Mouse (Mus musculus): ENCODE measurements around the gene Epc2.

Gene Epc2

DNA sequence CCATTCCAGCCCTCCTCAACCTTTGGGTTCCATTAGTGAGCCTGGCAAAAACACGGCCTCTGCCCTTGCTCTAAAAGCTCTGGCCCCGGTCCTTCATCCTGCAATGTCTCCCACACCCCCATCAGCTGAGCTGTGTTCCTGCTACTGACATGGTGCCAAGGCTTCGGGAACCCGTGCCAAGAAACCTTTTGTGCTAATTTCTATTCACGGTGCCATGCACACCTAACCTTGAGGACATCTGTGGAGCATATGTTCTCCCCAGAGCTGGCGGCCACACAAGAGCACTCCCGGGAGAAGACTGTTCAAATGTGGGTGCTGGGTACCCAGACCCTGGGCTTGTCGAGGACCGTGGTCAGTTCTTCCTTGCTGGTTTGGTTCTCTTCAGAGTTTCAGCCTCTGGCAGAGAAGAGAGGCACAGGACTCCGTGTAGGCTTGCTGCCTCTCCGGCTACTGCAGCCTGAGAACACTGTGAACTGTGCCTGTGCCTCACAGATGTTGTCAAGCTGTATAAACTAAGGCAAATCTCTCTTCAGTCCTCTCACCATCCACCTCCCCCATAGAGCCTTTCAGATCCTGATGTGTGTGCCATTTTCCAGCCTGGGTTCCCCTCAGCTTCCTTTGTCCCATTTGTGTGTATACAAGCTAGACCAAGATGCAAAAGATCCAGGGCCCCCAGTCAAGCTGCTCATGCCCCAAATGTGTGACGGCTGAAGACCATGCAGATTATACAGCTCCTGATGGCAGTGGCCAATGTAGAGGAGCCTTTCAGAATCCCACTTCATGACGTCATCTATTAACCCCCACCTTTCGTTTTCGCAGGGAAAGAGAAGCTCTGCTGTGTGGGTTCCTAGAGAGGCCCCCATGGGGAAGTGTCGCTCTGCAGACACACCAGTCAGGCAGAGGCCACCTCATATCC is 118.8 kb downstream of the Epc2 start:
- DNase-seq (ENCODE audit: extremely low spot score, low read depth, low spot score), result no peak

DNA sequence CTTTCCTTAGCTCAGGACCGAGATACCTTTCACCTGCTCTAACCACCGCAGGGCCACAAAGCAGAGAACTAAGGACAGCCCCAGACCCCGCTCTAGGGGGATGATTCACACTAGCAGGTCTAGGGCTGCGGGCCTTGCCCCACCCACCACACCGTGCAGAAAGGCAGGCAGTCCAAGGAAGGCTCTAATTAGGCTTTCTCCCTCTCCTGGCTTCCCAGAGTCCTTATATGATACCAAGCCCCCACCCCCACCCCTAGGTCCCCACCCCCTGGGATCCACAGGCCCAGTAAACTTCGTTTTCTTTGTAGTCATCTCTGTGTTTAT is 119.5 kb downstream of the Epc2 start:
- no peak for DNase-seq (ENCODE audit: extremely low spot score, low read depth, low spot score)

- DNase-seq (ENCODE audit: extremely low spot score, low read depth, low spot score), result no peak
These were observed 120.1 kb downstream of the Epc2 start for GRCm38 (mm10) chr2:49571159-49571920.

DNA sequence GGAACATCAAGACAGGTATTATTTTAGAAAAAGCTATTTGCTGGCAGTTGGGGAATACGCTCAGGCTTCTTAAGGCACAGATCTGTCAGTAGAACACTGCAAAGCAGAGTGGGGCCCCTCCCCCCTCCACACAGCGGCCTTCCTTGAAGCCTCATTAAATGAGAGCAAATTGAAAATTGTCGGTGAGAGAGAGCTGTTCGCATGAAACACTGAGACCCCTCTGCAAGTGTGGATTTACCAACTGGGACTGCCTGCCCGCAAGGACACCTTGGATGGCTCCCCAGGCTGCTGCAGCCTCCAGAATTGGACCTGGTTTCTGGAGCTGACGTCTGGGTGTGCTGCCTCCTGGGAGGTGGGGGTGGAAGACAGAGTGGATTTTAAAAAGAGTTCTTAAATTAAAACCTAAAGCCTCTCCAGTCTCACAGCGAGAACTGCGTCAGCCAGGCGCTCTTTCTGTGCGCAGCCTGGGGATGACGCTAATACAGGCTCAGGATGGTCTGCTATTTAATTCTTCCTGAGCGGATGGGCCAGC is 120.9 kb downstream of the Epc2 start:
- no peak for DNase-seq (ENCODE audit: extremely low spot score, low read depth, low spot score)

DNA sequence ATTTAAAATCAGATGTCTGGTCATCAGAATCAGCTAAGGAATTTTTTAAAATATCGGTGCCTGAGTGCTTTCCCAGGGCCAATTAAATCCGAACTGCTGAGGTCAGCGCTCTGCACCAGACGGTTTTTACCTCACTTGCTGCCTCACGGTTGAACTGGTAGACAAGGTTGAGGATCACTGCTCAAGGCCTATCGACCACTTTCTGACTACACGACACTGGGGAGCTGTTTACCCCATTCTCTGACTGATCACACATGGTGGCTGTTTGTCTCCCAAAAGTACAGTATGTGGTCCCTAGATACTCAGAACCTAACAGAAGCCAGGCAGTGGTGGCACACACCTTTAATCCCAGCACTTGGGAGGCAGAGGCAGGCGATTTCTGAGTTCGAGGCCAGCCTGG is 121.4 kb downstream of the Epc2 start:
- DNase-seq (ENCODE audit: extremely low spot score, low read depth, low spot score), result no peak

DNA sequence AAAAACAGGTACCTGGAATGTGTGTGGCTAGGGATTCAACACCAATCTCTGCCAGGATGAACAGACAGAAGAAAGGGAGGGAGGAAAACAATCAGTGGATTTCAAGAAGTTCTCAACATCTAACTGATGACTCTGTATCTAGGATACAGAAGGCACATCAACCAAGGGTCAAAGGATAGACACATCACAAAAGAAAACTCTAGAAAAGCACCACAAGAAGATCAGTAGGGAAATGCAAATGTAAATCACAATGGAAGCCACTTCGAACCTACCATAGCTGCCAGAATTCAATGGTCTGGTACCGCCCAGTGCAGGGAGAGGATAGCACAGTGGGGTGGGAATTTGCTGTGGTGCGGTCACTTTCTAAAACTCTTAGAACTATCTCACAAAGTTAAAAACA is 122.0 kb downstream of the Epc2 start:
- no peak for DNase-seq (ENCODE audit: extremely low spot score, low read depth, low spot score)

- no peak for DNase-seq (ENCODE audit: extremely low spot score, low read depth, low spot score)
These were observed 129.3 kb downstream of the Epc2 start for GRCm38 (mm10) chr2:49580585-49580984.

GRCm38 (mm10) chr2:49582546-49582945 is 131.3 kb downstream of the Epc2 start:
- DNase-seq (ENCODE audit: extremely low spot score, low read depth, low spot score), result no peak

GRCm38 (mm10) chr2:49583311-49583710 is 132.0 kb downstream of the Epc2 start:
- no peak for DNase-seq (ENCODE audit: extremely low spot score, low read depth, low spot score)

GRCm38 (mm10) chr2:49590450-49590849 is 139.2 kb downstream of the Epc2 start:
- DNase-seq (ENCODE audit: extremely low spot score, low read depth, low spot score), result no peak

DNA sequence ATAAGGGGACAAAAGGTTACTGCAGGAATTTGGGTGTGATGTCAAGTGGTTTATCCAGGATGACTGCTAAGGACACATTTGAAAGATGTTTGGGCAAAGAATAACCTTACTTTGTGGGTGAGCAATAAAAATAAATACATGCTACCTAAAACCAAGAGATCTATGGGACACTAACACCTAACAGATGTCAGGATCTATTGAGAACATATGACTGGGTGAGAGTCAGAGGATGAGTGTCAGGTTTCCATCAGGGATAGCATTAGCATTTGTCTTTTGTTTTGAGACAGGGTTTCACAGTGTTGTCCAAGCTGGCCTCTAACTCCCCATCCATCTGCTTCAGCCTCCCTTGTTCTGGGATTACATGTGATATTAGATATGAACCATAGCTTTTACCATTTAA is 141.6 kb downstream of the Epc2 start:
- no peak for DNase-seq (ENCODE audit: extremely low spot score, low read depth, low spot score)

- no peak for DNase-seq (ENCODE audit: extremely low spot score, low read depth, low spot score)
These were observed 143.6 kb downstream of the Epc2 start for GRCm38 (mm10) chr2:49594886-49595285.

DNA sequence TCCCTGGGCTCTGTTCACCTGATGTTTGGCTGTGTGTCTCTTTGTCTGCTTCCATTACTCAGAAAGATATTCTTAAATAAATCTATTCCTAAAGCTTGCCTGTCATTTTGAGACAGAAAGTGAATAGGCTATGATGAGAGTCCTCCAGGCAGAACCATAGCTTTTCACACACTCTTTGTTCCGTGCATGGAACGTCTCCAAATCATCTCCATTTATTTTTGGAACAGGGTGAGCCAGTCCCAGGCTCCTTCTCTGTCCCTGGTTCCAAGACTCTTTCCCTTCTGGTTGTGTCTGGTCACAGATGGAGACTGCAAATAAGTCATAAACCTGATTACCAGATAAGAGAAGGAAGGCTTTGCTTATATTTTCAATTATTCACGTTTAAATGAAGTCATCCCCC is 145.0 kb downstream of the Epc2 start:
- DNase-seq (ENCODE audit: extremely low spot score, low read depth, low spot score), result no peak

GRCm38 (mm10) chr2:49600021-49600681 is 148.9 kb downstream of the Epc2 start:
- DNase-seq (ENCODE audit: extremely low spot score, low read depth, low spot score), result no peak
